Mouse (Mus musculus): Measurements from ENCODE around the gene Tbc1d10b.

DNA sequence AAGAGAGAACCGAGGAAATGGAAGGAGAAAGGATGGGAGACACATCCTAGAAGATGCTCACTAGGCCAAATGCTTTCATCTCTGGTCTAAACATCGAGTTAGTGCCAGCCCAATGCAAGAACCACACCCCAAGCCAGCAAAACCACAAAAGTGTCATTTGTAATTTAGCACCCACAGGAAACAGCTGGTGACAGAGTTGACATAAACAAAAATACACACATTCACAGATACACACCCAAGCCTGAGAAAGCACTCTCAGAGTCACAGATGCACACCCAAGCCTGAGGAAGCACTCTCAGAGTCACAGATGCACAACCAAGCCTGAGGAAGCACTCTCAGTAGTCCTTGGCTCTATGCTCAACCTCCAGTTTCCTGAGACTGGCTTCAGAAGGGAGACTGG, 27.5 kb downstream of the Tbc1d10b start:
- TF ChIP-seq CTCF (IDR thresholded peaks at IDR 0.05; ENCODE audit: extremely low read depth, insufficient read depth, low read length): no peak
- no peak for TF ChIP-seq POLR2A (IDR thresholded peaks at IDR 0.05; ENCODE audit: extremely low read depth, insufficient read depth, low read length)
